Mouse (Mus musculus): ENCODE measurements around the gene Gaa. TPM values are rescaled to one million over a fixed set of nuclear protein-coding genes. Genes with fewer than 3 reads are reported as not detected.
A peak's percentile ranks its signal among the peaks of the same experiment; 100 is the strongest.
"Not testable (repeated sequence)": the region's sequence is repeated elsewhere in the genome, so short reads cannot be mapped to it uniquely, and the experiment has no call there.

Gaa gene
- 95.0 and 113 TPM in 2 replicates for polyA plus RNA-seq (2012; rRNA removed)

DNA sequence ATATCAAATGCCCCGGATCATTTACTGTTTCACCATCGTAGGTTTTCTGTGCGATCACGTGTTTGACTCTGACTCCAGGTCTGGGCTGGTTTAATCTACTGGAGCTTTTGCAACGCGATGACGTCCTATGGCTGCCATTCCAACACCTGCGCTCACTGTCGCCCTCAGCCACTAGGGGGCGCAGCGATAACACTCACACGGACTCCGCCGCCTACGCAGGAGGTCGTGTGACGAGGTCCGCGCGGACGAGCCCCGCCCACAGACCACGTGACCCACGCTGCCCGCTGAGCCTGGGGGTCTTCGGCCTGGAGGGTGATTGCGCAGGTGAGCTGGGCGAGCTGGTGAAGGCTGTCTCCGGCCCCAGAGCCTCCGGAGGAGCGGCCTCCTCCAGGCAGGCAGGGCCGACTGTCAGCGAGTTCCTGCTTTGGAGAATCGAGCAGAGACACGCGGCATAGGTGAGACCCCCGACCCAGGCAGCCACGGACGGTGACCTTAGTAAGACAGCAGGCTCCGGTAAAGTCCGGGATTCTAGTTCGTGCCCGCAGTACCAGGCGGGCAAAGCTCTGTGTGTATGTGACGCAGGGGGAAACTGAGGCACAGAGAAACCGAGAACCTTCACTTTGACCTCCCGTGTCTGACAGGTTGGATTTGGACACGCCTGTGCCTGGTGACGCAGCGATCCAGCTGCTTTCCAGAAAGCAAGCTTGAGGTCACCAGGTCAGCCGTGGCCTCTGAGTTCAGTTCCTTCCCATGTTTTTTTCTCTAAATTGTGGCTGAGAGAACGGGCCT, at the start of gene Gaa:
Gene Gaa (plus strand): TSS at position 120 of the 789 bp plus-strand sequence.
- peak; percentile 96 for DNase-seq (ENCODE audit: low spot score)

GRCm38 (mm10) chr11:119219816-119220465, 47.7 kb upstream of the Gaa start:
- no peak for DNase-seq (ENCODE audit: low spot score)

- no peak for DNase-seq (ENCODE audit: low spot score)
Observed at GRCm38 (mm10) chr11:119221812-119222510, 45.7 kb upstream of the Gaa start.

- DNase-seq (ENCODE audit: low spot score), result no peak
Observed at GRCm38 (mm10) chr11:119223124-119223890, 44.4 kb upstream of the Gaa start.

DNA sequence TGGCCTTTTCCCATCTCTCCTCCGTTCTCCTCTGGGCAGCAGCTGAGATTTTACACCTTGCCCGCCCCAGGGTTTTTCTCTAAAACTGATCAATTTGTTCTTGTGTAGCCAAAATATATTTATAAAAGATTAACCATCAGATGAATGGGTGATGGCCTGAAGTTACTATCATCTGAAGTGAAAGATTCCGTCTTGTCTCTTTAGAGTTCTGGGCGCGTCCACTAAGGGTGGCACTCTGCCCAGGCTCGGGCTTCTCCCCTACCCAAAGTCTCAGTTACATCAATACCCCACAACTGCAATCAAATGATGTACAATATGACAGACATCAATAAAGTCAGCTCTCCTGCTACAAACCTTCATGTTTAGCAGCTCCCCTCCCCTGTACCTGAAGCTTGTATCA, 42.8 kb upstream of the Gaa start:
- no peak for DNase-seq (ENCODE audit: low spot score)

- DNase-seq (ENCODE audit: low spot score), result no peak
Observed at GRCm38 (mm10) chr11:119225634-119226033, 42.1 kb upstream of the Gaa start.

- no peak for DNase-seq (ENCODE audit: low spot score)
Observed at GRCm38 (mm10) chr11:119227591-119227990, 40.1 kb upstream of the Gaa start.

- DNase-seq (ENCODE audit: low spot score), result peak; percentile 61
Observed at GRCm38 (mm10) chr11:119228091-119228781, 39.5 kb upstream of the Gaa start, which contains the start of the genes Tbc1d16 and Ccdc40. Gene Tbc1d16 (minus strand): TSS chr11:119228499. Gene Ccdc40 (plus strand): TSS chr11:119228572.

DNA sequence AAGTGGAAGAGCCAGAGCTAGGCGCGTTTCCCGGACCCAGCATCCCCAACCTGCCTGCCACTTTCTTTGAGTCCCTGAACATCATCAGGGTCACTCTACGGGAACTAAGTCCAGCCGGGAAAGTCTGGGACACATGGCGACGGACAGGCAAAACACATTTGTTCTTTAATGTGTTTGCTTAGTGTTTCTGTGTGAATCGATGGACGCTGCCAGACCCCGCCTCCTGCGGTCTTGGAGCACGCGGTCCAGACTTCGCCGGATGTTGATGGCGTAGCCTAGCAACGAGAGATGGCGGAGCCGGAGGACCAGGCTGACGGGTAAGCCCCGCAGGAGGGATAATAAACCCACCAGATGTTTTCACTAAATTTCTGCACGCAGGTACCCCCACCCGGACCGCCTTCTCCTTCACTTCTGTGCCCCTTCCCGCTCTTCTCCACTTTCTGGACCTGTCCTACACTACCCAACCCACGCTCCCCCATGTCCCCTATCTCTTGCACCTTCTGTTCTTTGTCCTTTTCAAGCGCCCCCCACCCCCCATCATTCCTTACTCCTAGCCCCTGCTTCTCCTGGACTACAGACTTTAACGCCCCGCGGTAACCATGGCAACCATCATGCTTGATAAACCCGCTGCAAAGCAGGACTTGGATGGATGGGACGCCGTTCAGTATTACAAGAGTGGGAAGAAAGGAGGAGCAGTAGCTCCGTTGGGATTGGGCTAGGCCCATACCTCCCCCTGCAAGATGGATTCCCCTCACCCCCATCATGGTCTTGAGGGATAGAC, 38.7 kb upstream of the Gaa start:
- no peak for DNase-seq (ENCODE audit: low spot score)

GRCm38 (mm10) chr11:119234770-119235169, 32.9 kb upstream of the Gaa start:
- DNase-seq (ENCODE audit: low spot score), result no peak

DNA sequence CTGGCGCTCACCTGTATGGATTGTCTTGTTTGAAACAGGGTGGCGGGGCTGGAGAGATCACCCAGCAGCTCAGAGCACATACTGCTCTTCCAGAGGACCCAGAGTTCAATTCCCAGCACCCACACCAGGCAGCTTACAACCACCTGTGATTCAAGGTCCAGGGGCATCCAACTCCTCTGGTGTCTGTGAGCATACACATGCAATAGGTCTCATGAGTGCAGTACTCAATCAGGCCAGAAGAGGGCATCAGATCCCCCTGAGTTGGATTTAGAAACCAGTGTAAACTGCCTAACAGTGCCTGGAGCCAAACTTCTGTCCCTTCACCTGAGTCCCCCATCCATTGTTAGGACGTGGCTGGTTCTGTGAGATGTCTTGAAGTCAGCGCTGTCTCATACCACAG, 32.1 kb upstream of the Gaa start:
- no peak for DNase-seq (ENCODE audit: low spot score)

DNA sequence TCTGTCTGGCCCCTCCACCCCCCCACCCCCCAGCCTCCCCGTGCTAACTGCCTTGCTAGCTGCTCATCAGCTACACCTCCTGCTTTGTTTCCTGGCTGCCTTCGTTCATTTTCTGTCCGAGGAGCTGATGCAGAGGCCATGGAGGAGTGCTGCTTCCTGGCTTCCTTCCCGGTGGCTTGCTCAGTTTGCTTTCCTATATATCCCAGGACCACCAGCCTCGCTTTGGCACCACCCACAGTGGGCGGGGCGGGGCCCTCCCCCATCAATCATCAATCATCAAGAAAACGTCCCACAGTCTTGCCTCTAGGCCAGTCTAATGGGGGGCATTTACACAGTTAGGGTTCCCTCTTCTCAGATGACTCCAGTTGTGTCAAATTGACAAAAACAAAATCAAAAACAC, 31.3 kb upstream of the Gaa start:
- no peak for DNase-seq (ENCODE audit: low spot score)

- DNase-seq (ENCODE audit: low spot score), result no peak
Observed at GRCm38 (mm10) chr11:119237007-119237406, 30.7 kb upstream of the Gaa start.

DNA sequence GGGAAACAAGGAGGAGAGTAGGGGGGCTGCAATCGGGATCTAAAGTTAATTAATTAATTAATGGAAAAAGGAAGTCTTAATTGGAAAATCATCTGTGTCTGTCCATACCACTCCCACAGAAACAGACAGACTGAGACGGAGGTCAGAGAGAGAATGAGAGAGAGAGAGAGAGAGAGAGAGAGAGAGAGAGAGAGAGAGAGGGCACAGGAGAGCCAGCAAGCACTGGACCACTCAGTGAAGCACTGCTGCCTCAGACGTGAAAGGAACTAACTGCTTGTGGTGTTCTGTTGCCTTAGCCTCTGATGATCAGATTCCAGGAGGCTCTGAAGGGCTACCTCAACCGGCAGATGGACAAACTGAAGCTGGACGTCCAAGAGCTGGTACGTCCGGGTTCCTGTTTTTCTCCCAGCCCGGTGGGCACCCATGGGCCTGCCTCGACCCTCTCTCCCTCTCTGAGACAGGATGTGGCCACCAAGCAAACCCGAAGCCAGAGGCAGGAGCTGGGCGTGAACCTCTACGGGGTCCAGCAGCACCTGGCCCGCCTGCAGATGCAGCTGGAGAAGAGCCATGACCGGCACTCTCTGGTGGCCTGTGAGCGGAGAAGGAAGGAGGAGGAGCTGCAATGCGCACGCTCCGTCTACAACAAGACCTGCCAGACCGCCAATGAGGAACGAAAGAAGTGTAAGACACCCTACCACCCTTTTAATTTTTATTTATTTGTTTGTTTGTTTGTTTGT, 30.0 kb upstream of the Gaa start:
- DNase-seq (ENCODE audit: low spot score), result no peak

DNA sequence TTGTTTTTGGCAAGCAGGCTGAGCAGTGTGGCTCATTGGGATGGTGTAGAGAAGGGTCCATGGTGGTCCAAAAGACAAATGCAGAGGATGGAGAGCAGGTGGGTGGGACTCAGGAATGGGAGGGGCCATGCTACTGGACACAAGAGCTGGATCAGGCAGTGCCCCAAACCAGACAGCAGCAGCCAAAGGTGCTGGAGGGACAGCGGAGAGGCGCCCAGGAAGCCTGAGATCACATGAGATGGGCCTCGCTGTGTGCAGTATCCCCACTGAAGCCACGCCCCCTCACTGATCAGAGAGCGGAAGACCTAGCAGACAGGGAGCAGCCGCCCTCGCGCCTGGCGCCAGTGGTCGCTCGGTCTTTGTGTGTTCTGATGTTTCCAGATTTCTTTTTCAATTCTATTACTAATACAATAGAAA, 29.4 kb upstream of the Gaa start:
- no peak for DNase-seq (ENCODE audit: low spot score)

DNA sequence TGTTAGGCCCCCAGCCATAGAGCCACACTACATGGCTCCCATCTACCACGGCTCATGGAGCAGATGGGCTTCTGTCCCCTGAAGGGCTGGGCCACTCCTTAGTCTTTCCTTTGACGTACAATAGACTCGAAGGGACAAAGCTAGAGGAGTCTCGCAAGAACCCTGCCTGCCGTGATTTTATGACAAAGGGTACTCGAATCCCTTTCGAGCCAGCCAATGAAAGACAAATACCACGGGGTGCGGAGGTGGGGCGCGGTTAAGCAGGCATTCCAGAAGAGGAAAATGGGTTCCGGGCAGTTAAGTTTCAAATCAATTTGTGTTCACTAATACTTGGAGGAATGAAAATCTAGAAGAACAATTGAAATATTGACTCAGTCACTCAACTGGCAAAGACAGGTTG, 28.2 kb upstream of the Gaa start:
- DNase-seq (ENCODE audit: low spot score), result no peak

- DNase-seq (ENCODE audit: low spot score), result not testable (repeated sequence)
Observed at GRCm38 (mm10) chr11:119245543-119245942, 22.1 kb upstream of the Gaa start.

GRCm38 (mm10) chr11:119249011-119249410, 18.7 kb upstream of the Gaa start:
- DNase-seq (ENCODE audit: low spot score), result no peak

DNA sequence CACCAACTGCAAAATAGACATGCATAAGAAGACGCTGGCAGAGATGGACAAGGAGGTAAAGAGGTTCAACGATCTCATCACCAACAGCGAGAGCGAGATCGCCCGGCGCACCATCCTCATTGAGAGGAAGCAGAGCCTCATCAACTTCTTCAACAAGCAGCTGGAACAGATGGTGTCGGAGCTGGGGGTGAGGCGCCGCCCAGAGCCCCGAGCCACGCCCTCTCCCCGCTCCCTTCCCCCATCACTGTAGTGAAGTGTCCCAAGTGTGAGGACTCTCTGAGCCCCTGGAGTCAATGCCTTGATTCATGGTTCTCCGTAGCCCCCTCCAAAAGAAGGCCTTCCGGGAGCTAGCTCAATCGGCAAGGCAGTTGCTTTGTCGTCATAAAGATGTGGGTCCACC, 16.7 kb upstream of the Gaa start:
- DNase-seq (ENCODE audit: low spot score), result no peak

Data from urinary bladder, adult 2 months (tissue).